In the genomic region with DNA sequence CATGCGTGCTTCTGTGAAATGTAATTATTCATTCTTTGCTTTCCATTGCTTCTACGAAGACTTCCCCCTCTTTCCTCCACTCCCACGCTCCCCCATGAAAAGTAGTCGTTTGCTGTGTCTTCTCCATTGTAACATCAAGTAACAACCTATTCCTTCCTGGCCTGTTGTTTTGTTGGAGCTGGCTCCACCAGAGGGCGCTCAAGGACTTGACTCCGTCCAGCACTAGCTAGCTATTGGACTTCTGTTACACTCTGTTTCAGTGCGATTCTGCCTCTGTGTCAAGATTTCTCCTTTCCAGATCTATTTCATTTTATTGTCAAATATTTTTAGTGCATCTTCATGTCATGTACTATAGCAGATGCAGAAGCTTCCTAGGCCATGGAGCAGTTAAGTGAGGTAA, we compare ENCODE assay signal across 9 mouse cellular contexts. TPM values are rescaled to one million over a fixed set of nuclear protein-coding genes. Genes with fewer than 3 reads are reported as not detected.
A peak's percentile ranks its signal among the peaks of the same experiment; 100 is the strongest.
DNase-seq lines count a peak whose midpoint lies in the region; ATAC-seq and TF ChIP-seq lines count a peak whose summit lies in the region.
"Had no signal": no experiment of that assay in that cellular context is flagged by ENCODE, and none has a peak within 500 bp of the region (broad histone marks: within the 10 kb centered on the region; RNA-seq: fewer than 3 reads in every experiment).

No protein-coding gene starts in this region.

- H3K9me3 ChIP-seq in heart, embryonic 11.5 days (replicated peaks; ENCODE audit: control insufficient read depth, low read length), result no peaks in the 10 kb centered on the region
- no peaks in the 10 kb centered on the region for H3K9me3 ChIP-seq in forebrain, embryonic 13.5 days (replicated peaks)
- no peaks in the 10 kb centered on the region for H3K9me3 ChIP-seq in hindbrain, postnatal 0 days (ENCODE audit: low read length)
- no peaks in the 10 kb centered on the region for H3K9me3 ChIP-seq in midbrain, postnatal 0 days (ENCODE audit: low read length)
- H3K9me3 ChIP-seq: megakaryocyte, embryonic 14.5 days had no signal

- TF ChIP-seq POLR2A in heart, adult 2 months (IDR thresholded peaks at IDR 0.05; ENCODE audit: insufficient read depth, low read depth, low read length), result no peak

- no peak for ATAC-seq in heart, embryonic 11.5 days (replicated peaks; ENCODE audit: insufficient number of reproducible peaks, low FRiP score, low TSS enrichment)
- peak; percentile 69; the same call in 1 of the 2 replicates for ATAC-seq in forebrain, embryonic 13.5 days
- ATAC-seq in hindbrain, postnatal 0 days, result peak; percentile 70; the same call in 1 of the 2 replicates
- peak; percentile 38; the same call in 1 of the 2 replicates for ATAC-seq in midbrain, postnatal 0 days (ENCODE audit: low FRiP score)

- H3K27ac ChIP-seq in heart, adult 2 months, result no peak overlapping the region
- H3K27ac ChIP-seq in heart, embryonic 11.5 days (ENCODE audit: low read depth, low read length), result no peak overlapping the region
- no peak overlapping the region for H3K27ac ChIP-seq in forebrain, embryonic 13.5 days
- no peak overlapping the region for H3K27ac ChIP-seq in hindbrain, postnatal 0 days
- H3K27ac ChIP-seq in midbrain, postnatal 0 days (ENCODE audit: low read depth, low read length), result no peak overlapping the region

- H3K9ac ChIP-seq in heart, adult 2 months (ENCODE audit: low read depth, low read length), result no peak overlapping the region
- H3K9ac ChIP-seq in heart, embryonic 11.5 days (ENCODE audit: low read depth, low read length), result no peak overlapping the region
- H3K9ac ChIP-seq in forebrain, embryonic 13.5 days, result no peak overlapping the region
- no peak overlapping the region for H3K9ac ChIP-seq in hindbrain, postnatal 0 days (replicated peaks; ENCODE audit: low read length)
- no peak overlapping the region for H3K9ac ChIP-seq in midbrain, postnatal 0 days (replicated peaks; ENCODE audit: low read length, poor library complexity, severe bottlenecking)

- 15% methylated on average over 7 of the region's 7 CpGs for WGBS in heart, adult 2 months
- WGBS in heart, embryonic 11.5 days (ENCODE audit: insufficient replicate concordance), result 16% methylated on average over 7 of the region's 7 CpGs
- 19% methylated on average over 7 of the region's 7 CpGs for WGBS in forebrain, embryonic 13.5 days
- 18% methylated on average over 7 of the region's 7 CpGs for WGBS in hindbrain, postnatal 0 days
- 19% methylated on average over 7 of the region's 7 CpGs for WGBS in midbrain, postnatal 0 days

- H3K36me3 ChIP-seq in heart, adult 2 months (ENCODE audit: control insufficient read depth, insufficient read depth, low read length), result no peaks in the 10 kb centered on the region
- H3K36me3 ChIP-seq in heart, embryonic 11.5 days (ENCODE audit: control insufficient read depth, insufficient read depth, low read length), result no peaks in the 10 kb centered on the region
- H3K36me3 ChIP-seq in forebrain, embryonic 13.5 days (ENCODE audit: poor library complexity, severe bottlenecking), result no peaks in the 10 kb centered on the region
- no peaks in the 10 kb centered on the region for H3K36me3 ChIP-seq in hindbrain, postnatal 0 days (ENCODE audit: insufficient read depth, low read length)
- no peaks in the 10 kb centered on the region for H3K36me3 ChIP-seq in midbrain, postnatal 0 days (ENCODE audit: insufficient read depth, low read length)

- intact Hi-C loops in heart, adult 2 months (cut with DNase I), result loop anchor here (2.0 to 5.0 kb wide), 2 partner anchors 127 to 167 kb away; no protein-coding TSS in a partner anchor
- intact Hi-C loops in left cerebral cortex, postnatal 25 days (cut with DNase I), result loop anchor here (1.0 to 5.0 kb wide), 3 partner anchors 102 to 168 kb away; a partner anchor contains a TSS

- peak; percentile 60 to 81 for DNase-seq in heart, adult 2 months
- peak; percentile 40 for DNase-seq in c-Kit-positive CD71-negative TER-119-negative erythroid progenitor cells, embryonic 14.5 days (ENCODE audit: low read depth)
- DNase-seq in hindbrain, postnatal 0 days (ENCODE audit: low spot score), result peak; percentile 82
- peak; percentile 82 to 84 for DNase-seq in left cerebral cortex, postnatal 25 days (ENCODE audit: low spot score in 2 of 2)
- peak; percentile 82 for DNase-seq in midbrain, postnatal 0 days (ENCODE audit: low spot score)
- peak; percentile 8 to 27 for DNase-seq in spleen, postnatal 36 days (ENCODE audit: low spot score in 2 of 2)

- no peaks in the 10 kb centered on the region for H3K79me2 ChIP-seq in heart, adult 2 months (replicated peaks; ENCODE audit: control insufficient read depth, insufficient read depth, low read length)

- no peak for TF ChIP-seq EP300 in heart, adult 2 months (IDR thresholded peaks at IDR 0.05; ENCODE audit: insufficient read depth, low read depth, low read length)

- TF ChIP-seq CTCF in heart, adult 2 months (IDR thresholded peaks at IDR 0.05), result peak; percentile 90
- TF ChIP-seq CTCF in hindbrain, postnatal 0 days (IDR thresholded peaks at IDR 0.05; ENCODE audit: low read depth), result peak; percentile 79
- peak; percentile 84 for TF ChIP-seq CTCF in midbrain, postnatal 0 days (IDR thresholded peaks at IDR 0.05)

- H3K4me1 ChIP-seq in heart, adult 2 months (ENCODE audit: control insufficient read depth, insufficient read depth, low read length), result no peaks in the 10 kb centered on the region; the same call in 1 of the 2 replicates
- H3K4me1 ChIP-seq in heart, embryonic 11.5 days (ENCODE audit: control insufficient read depth, insufficient read depth, low read length), result no peaks in the 10 kb centered on the region
- no peaks in the 10 kb centered on the region for H3K4me1 ChIP-seq in forebrain, embryonic 13.5 days
- no peaks in the 10 kb centered on the region for H3K4me1 ChIP-seq in hindbrain, postnatal 0 days (ENCODE audit: insufficient read depth, low read length)
- H3K4me1 ChIP-seq in midbrain, postnatal 0 days (ENCODE audit: insufficient read depth, low read length), result no peaks in the 10 kb centered on the region
- H3K4me1 ChIP-seq: megakaryocyte, embryonic 14.5 days had no signal

- H3K4me2 ChIP-seq in heart, embryonic 11.5 days, result no peak overlapping the region
- no peak overlapping the region for H3K4me2 ChIP-seq in forebrain, embryonic 13.5 days
- no peak overlapping the region for H3K4me2 ChIP-seq in hindbrain, postnatal 0 days (ENCODE audit: low read depth, low read length)
- no peak overlapping the region for H3K4me2 ChIP-seq in midbrain, postnatal 0 days (ENCODE audit: low read depth, low read length, poor library complexity, severe bottlenecking)

- no peaks in the 10 kb centered on the region for H3K27me3 ChIP-seq in heart, adult 2 months (ENCODE audit: control insufficient read depth, insufficient read depth, low read length)
- H3K27me3 ChIP-seq in heart, embryonic 11.5 days (ENCODE audit: control insufficient read depth, insufficient read depth, low read length), result no peaks in the 10 kb centered on the region
- no peaks in the 10 kb centered on the region for H3K27me3 ChIP-seq in forebrain, embryonic 13.5 days
- no peaks in the 10 kb centered on the region for H3K27me3 ChIP-seq in hindbrain, postnatal 0 days (ENCODE audit: insufficient read depth, low read length)
- H3K27me3 ChIP-seq in midbrain, postnatal 0 days (ENCODE audit: insufficient read depth, low read length), result no peaks in the 10 kb centered on the region

- no peak overlapping the region for H3K4me3 ChIP-seq in heart, adult 2 months
- H3K4me3 ChIP-seq in heart, embryonic 11.5 days (ENCODE audit: low read depth, low read length), result no peak overlapping the region
- H3K4me3 ChIP-seq in forebrain, embryonic 13.5 days, result no peak overlapping the region
- H3K4me3 ChIP-seq in hindbrain, postnatal 0 days (ENCODE audit: low read length), result no peak overlapping the region
- H3K4me3 ChIP-seq in midbrain, postnatal 0 days (ENCODE audit: low read depth, low read length), result no peak overlapping the region
- H3K4me3 ChIP-seq: megakaryocyte, embryonic 14.5 days had no signal

RNA-seq across cellular contexts. Expression of a gene that starts 30.1 kb away (rescaled TPM):
- total RNA-seq in heart, adult 2 months (2021), result under 1 TPM in 1 of 2 experiments, not detected in 1; 0.13 TPM
- 0.15 and 0.16 TPM in 2 replicates for polyA plus RNA-seq in heart, adult 2 months (2012; rRNA removed)
- polyA plus RNA-seq in heart, embryonic 11.5 days (2014; fragmentation: Nextera tagmentation; extraction: Ambion mirVana), result 5.8 and 6.3 TPM in 2 replicates
- polyA plus RNA-seq in forebrain, embryonic 13.5 days (2015; fragmentation: Nextera tagmentation; extraction: Ambion mirVana), result 91.0 and 133 TPM in 2 replicates
- total RNA-seq in hindbrain, postnatal 0 days (2014; rRNA removed), result 206 and 223 TPM in 2 replicates
- 370 and 387 TPM in 2 replicates for polyA plus RNA-seq in hindbrain, postnatal 0 days (2015; fragmentation: Nextera tagmentation; extraction: Ambion mirVana)
- total RNA-seq in left cerebral cortex, postnatal 25 days (2021), result 10 to 100 TPM; 57.8 to 70.7 TPM
- total RNA-seq in midbrain, postnatal 0 days (2014; rRNA removed), result 306 and 396 TPM in 2 replicates
- polyA plus RNA-seq in midbrain, postnatal 0 days (2015; fragmentation: Nextera tagmentation; extraction: Ambion mirVana), result 609 and 627 TPM in 2 replicates

Comparison
In these comparisons a context has a peak if more than half of its experiments do, and no peak if none do; other contexts are left out.
1. DNase-seq: peak in every context shown above with its lines; median percentile 83 in left cerebral cortex, postnatal 25 days; 82 in hindbrain, postnatal 0 days; 82 in midbrain, postnatal 0 days; 70 in heart, adult 2 months; 40 in c-Kit-positive CD71-negative TER-119-negative erythroid progenitor cells, embryonic 14.5 days; 18 in spleen, postnatal 36 days.
2. RNA of a gene that starts 30.1 kb away (polyA plus RNA-seq): 609 to 627 TPM in midbrain, postnatal 0 days, 370 to 387 TPM in hindbrain, postnatal 0 days and 91.0 to 133 TPM in forebrain, embryonic 13.5 days; 5.8 to 6.3 TPM in heart, embryonic 11.5 days and 0.15 to 0.16 TPM in heart, adult 2 months; every median in the first group is over 10 times any median in the second.
3. Peak in every context shown above with its lines, with median percentiles within 50 percentile points of each other: CTCF ChIP-seq.